Mouse (Mus musculus): Measurements from ENCODE around the gene Msh5. TPM values are rescaled to one million over a fixed set of nuclear protein-coding genes. Genes with fewer than 3 reads are reported as not detected.
A peak's percentile ranks its signal among the peaks of the same experiment; 100 is the strongest.
"Not testable (repeated sequence)": the region's sequence is repeated elsewhere in the genome, so short reads cannot be mapped to it uniquely, and the experiment has no call there.

The Msh5 gene
- total RNA-seq, 1 experiment from 2014 or later: 4.2 TPM

GRCm38 (mm10) chr17:35050126-35050750 is 3.7 kb upstream of the Msh5 start:
- peak; percentile 12; the same call in 1 of the 2 replicates for ATAC-seq (replicated peaks; ENCODE audit: low read depth, poor library complexity, severe bottlenecking)

- ATAC-seq (replicated peaks; ENCODE audit: low read depth, poor library complexity, severe bottlenecking): peak; percentile 14; the same call in 1 of the 2 replicates
Measured at GRCm38 (mm10) chr17:35049561-35050016, 3.0 kb upstream of the Msh5 start, which contains the start of gene Clic1. Gene Clic1, plus strand, starts transcription at chr17:35049966.

- ATAC-seq (replicated peaks; ENCODE audit: low read depth, poor library complexity, severe bottlenecking): no peak
Measured at GRCm38 (mm10) chr17:35048932-35049440, 2.4 kb upstream of the Msh5 start.

- ATAC-seq (replicated peaks; ENCODE audit: low read depth, poor library complexity, severe bottlenecking): peak; percentile 10
Measured at GRCm38 (mm10) chr17:35048149-35048931, 1.8 kb upstream of the Msh5 start.

- ATAC-seq (replicated peaks; ENCODE audit: low read depth, poor library complexity, severe bottlenecking): no peak
Measured at GRCm38 (mm10) chr17:35047688-35048087, 1.1 kb upstream of the Msh5 start.

- ATAC-seq (replicated peaks; ENCODE audit: low read depth, poor library complexity, severe bottlenecking): no peak
Measured at GRCm38 (mm10) chr17:35045807-35046680, 501 bp downstream of the Msh5 start.

GRCm38 (mm10) chr17:35044904-35045806 is 1.4 kb downstream of the Msh5 start:
- ATAC-seq (replicated peaks; ENCODE audit: low read depth, poor library complexity, severe bottlenecking): no peak

- ATAC-seq (replicated peaks; ENCODE audit: low read depth, poor library complexity, severe bottlenecking): no peak
Measured at GRCm38 (mm10) chr17:35043794-35044193, 2.8 kb downstream of the Msh5 start.

- no peak for ATAC-seq (replicated peaks; ENCODE audit: low read depth, poor library complexity, severe bottlenecking)
Measured at GRCm38 (mm10) chr17:35039121-35039873, 7.2 kb downstream of the Msh5 start.

GRCm38 (mm10) chr17:35034896-35035295 is 11.6 kb downstream of the Msh5 start:
- no peak for ATAC-seq (replicated peaks; ENCODE audit: low read depth, poor library complexity, severe bottlenecking)

- ATAC-seq (replicated peaks; ENCODE audit: low read depth, poor library complexity, severe bottlenecking): not testable (repeated sequence)
Measured at GRCm38 (mm10) chr17:35033703-35034102, 12.8 kb downstream of the Msh5 start.

GRCm38 (mm10) chr17:35032323-35032870 is 14.1 kb downstream of the Msh5 start:
- 0 out of 2 replicates have a peak, but pooled peaks have one; percentile 19 for ATAC-seq (replicated peaks; ENCODE audit: low read depth, poor library complexity, severe bottlenecking)

GRCm38 (mm10) chr17:35031880-35032279 is 14.7 kb downstream of the Msh5 start:
- ATAC-seq (replicated peaks; ENCODE audit: low read depth, poor library complexity, severe bottlenecking): no peak

GRCm38 (mm10) chr17:35031272-35031671 is 15.3 kb downstream of the Msh5 start:
- ATAC-seq (replicated peaks; ENCODE audit: low read depth, poor library complexity, severe bottlenecking): no peak

- peak; percentile 67 for ATAC-seq (replicated peaks; ENCODE audit: low read depth, poor library complexity, severe bottlenecking)
Measured at GRCm38 (mm10) chr17:35029691-35030532, 16.6 kb downstream of the Msh5 start.

- no peak for ATAC-seq (replicated peaks; ENCODE audit: low read depth, poor library complexity, severe bottlenecking)
Measured at GRCm38 (mm10) chr17:35028315-35028714, 18.2 kb downstream of the Msh5 start.
